10 mouse cellular contexts compared by ENCODE assay signal in genomic region chr16:18339866-18340265, GRCm38 (mm10). TPM values are rescaled to one million over a fixed set of nuclear protein-coding genes. Genes with fewer than 3 reads are reported as not detected.
DNase-seq lines count a peak whose midpoint lies in the region; ATAC-seq lines count a peak whose summit lies in the region.
"Had no signal": no experiment of that assay in that cellular context is flagged by ENCODE, and none has a peak within 500 bp of the region (broad histone marks: within the 10 kb centered on the region; RNA-seq: fewer than 3 reads in every experiment).

No protein-coding gene starts in this region.

- H3K27ac ChIP-seq in forebrain, embryonic 13.5 days, result 0 out of 2 replicates have a peak overlapping the region, but pooled peaks have one; percentile 26
- no peak overlapping the region for H3K27ac ChIP-seq in forebrain, embryonic 10.5 days
- peak overlapping the region; percentile 33; the same call in 1 of the 2 replicates for H3K27ac ChIP-seq in liver, embryonic 12.5 days
- 0 out of 2 replicates have a peak overlapping the region, but pooled peaks have one; percentile 28 for H3K27ac ChIP-seq in heart, embryonic 15.5 days
- H3K27ac ChIP-seq: embryonic facial prominence, embryonic 15.5 days had no signal

- ATAC-seq in forebrain, embryonic 13.5 days, result no peak
- no peak for ATAC-seq in liver, embryonic 12.5 days
- ATAC-seq in heart, embryonic 15.5 days (replicated peaks; ENCODE audit: insufficient number of reproducible peaks, insufficient read depth, low FRiP score, low read depth), result no peak

- H3K9ac ChIP-seq in forebrain, embryonic 13.5 days, result no peak overlapping the region
- no peak overlapping the region for H3K9ac ChIP-seq in liver, embryonic 12.5 days
- no peak overlapping the region for H3K9ac ChIP-seq in heart, embryonic 15.5 days
- H3K9ac ChIP-seq: embryonic facial prominence, embryonic 15.5 days had no signal

- H3K9me3 ChIP-seq in forebrain, embryonic 13.5 days (replicated peaks), result no peaks in the 10 kb centered on the region
- no peaks in the 10 kb centered on the region for H3K9me3 ChIP-seq in forebrain, embryonic 10.5 days
- no peaks in the 10 kb centered on the region for H3K9me3 ChIP-seq in liver, embryonic 12.5 days (replicated peaks)
- H3K9me3 ChIP-seq in heart, embryonic 15.5 days (replicated peaks), result no peaks in the 10 kb centered on the region
- H3K9me3 ChIP-seq: embryonic facial prominence, embryonic 15.5 days had no signal

- no peak overlapping the region for H3K4me2 ChIP-seq in forebrain, embryonic 13.5 days
- no peak overlapping the region for H3K4me2 ChIP-seq in liver, embryonic 12.5 days
- H3K4me2 ChIP-seq in heart, embryonic 15.5 days, result no peak overlapping the region
- H3K4me2 ChIP-seq: embryonic facial prominence, embryonic 15.5 days had no signal

- H3K4me1 ChIP-seq in forebrain, embryonic 13.5 days, result peaks cover 35% of the 10 kb centered on the region
- H3K4me1 ChIP-seq in forebrain, embryonic 10.5 days, result peaks cover 32% of the 10 kb centered on the region
- H3K4me1 ChIP-seq in liver, embryonic 12.5 days, result peaks cover 54% of the 10 kb centered on the region
- peaks cover 42% of the 10 kb centered on the region for H3K4me1 ChIP-seq in heart, embryonic 15.5 days (replicated peaks)

- peaks cover 12% of the 10 kb centered on the region; the same call in 1 of the 2 replicates for H3K36me3 ChIP-seq in forebrain, embryonic 13.5 days (ENCODE audit: poor library complexity, severe bottlenecking)
- H3K36me3 ChIP-seq in forebrain, embryonic 10.5 days (replicated peaks), result peaks cover 8% of the 10 kb centered on the region
- peaks cover 55% of the 10 kb centered on the region for H3K36me3 ChIP-seq in liver, embryonic 12.5 days
- peaks cover 6% of the 10 kb centered on the region; the same call in 1 of the 2 replicates for H3K36me3 ChIP-seq in heart, embryonic 15.5 days

- no peak overlapping the region for H3K4me3 ChIP-seq in forebrain, embryonic 13.5 days
- no peak overlapping the region for H3K4me3 ChIP-seq in forebrain, embryonic 10.5 days
- H3K4me3 ChIP-seq in liver, embryonic 12.5 days, result no peak overlapping the region
- H3K4me3 ChIP-seq in heart, embryonic 15.5 days, result no peak overlapping the region
- H3K4me3 ChIP-seq: embryonic facial prominence, embryonic 15.5 days had no signal

- intact Hi-C loops in left cerebral cortex, postnatal 25 days (cut with DNase I), result no loop called here

- H3K27me3 ChIP-seq in forebrain, embryonic 13.5 days, result no peaks in the 10 kb centered on the region
- H3K27me3 ChIP-seq in forebrain, embryonic 10.5 days (ENCODE audit: poor library complexity, severe bottlenecking), result no peaks in the 10 kb centered on the region
- no peaks in the 10 kb centered on the region for H3K27me3 ChIP-seq in liver, embryonic 12.5 days (replicated peaks)
- H3K27me3 ChIP-seq in heart, embryonic 15.5 days, result no peaks in the 10 kb centered on the region
- H3K27me3 ChIP-seq: embryonic facial prominence, embryonic 15.5 days had no signal

- no peak for DNase-seq in forebrain, embryonic 10.5 days (ENCODE audit: extremely low spot score, low spot score)
- DNase-seq in liver, result no peak
- peak; percentile 70 for DNase-seq in lung, postnatal 10 days
- no peak for DNase-seq in left cerebral cortex, postnatal 25 days (ENCODE audit: low spot score in 2 of 2)
- DNase-seq in natural killer cell, adult 2 months (ENCODE audit: low spot score in 2 of 2), result no peak
- DNase-seq: cerebellum, adult 11-12 months had no signal

- 78% methylated on average over 1 of the region's 1 CpGs for WGBS in forebrain, embryonic 13.5 days
- 76% methylated on average over 1 of the region's 1 CpGs for WGBS in forebrain, embryonic 10.5 days
- WGBS in liver, embryonic 12.5 days (ENCODE audit: insufficient replicate concordance), result 57% methylated on average over 1 of the region's 1 CpGs
- WGBS in heart, embryonic 15.5 days, result 42% methylated on average over 1 of the region's 1 CpGs

RNA-seq across cellular contexts. Expression of gene Tango2, which starts 8.0 kb away (rescaled TPM):
- polyA plus RNA-seq in forebrain, embryonic 13.5 days (2015; fragmentation: Nextera tagmentation; extraction: Ambion mirVana), result 59.2 and 63.2 TPM in 2 replicates
- polyA plus RNA-seq in forebrain, embryonic 10.5 days (2016; fragmentation: Nextera tagmentation; extraction: Ambion mirVana), result 35.7 and 37.1 TPM in 2 replicates
- 76.3 and 79.3 TPM in 2 replicates for polyA plus RNA-seq in liver, embryonic 12.5 days (2016; fragmentation: Nextera tagmentation; extraction: Ambion mirVana)
- polyA plus RNA-seq in heart, embryonic 15.5 days (2015; fragmentation: Nextera tagmentation; extraction: Ambion mirVana), result 61.4 and 61.5 TPM in 2 replicates
- 100 to 1,000 TPM; 145 to 159 TPM for total RNA-seq in left cerebral cortex, postnatal 25 days (2021)

RNA-seq across cellular contexts. Expression of gene Arvcf, which starts 8.1 kb away (rescaled TPM):
- polyA plus RNA-seq in forebrain, embryonic 13.5 days (2015; fragmentation: Nextera tagmentation; extraction: Ambion mirVana), result 77.2 and 95.0 TPM in 2 replicates
- 116 TPM in 2 replicates for polyA plus RNA-seq in forebrain, embryonic 10.5 days (2016; fragmentation: Nextera tagmentation; extraction: Ambion mirVana)
- polyA plus RNA-seq in liver, embryonic 12.5 days (2016; fragmentation: Nextera tagmentation; extraction: Ambion mirVana), result 12.6 and 12.9 TPM in 2 replicates
- 28.4 and 40.0 TPM in 2 replicates for polyA plus RNA-seq in heart, embryonic 15.5 days (2015; fragmentation: Nextera tagmentation; extraction: Ambion mirVana)
- total RNA-seq in left cerebral cortex, postnatal 25 days (2021), result 10 to 100 TPM; 42.8 to 43.1 TPM

RNA-seq across cellular contexts. Expression of gene Dgcr8, which starts 50.8 kb away (rescaled TPM):
- 37.7 and 44.0 TPM in 2 replicates for polyA plus RNA-seq in forebrain, embryonic 13.5 days (2015; fragmentation: Nextera tagmentation; extraction: Ambion mirVana)
- polyA plus RNA-seq in forebrain, embryonic 10.5 days (2016; fragmentation: Nextera tagmentation; extraction: Ambion mirVana), result 48.9 and 49.7 TPM in 2 replicates
- polyA plus RNA-seq in liver, embryonic 12.5 days (2016; fragmentation: Nextera tagmentation; extraction: Ambion mirVana), result 17.1 and 19.0 TPM in 2 replicates
- polyA plus RNA-seq in heart, embryonic 15.5 days (2015; fragmentation: Nextera tagmentation; extraction: Ambion mirVana), result 15.8 and 19.6 TPM in 2 replicates
- total RNA-seq in left cerebral cortex, postnatal 25 days (2021), result 10 to 100 TPM; 40.7 to 41.0 TPM
